Mouse (Mus musculus) midbrain, embryonic 16.5 days (tissue): Measurements from ENCODE around the gene Cacna1c. TPM values are rescaled to one million over a fixed set of nuclear protein-coding genes. Genes with fewer than 3 reads are reported as not detected.

Source experiments
- ATAC-seq: fragments of 200-750 bp; cut with Nextera tagmentation; 2 replicates; pipeline ENCODE4 v1.8.0; 2017; ENCODE audit warnings: moderate TSS enrichment
- H3K27ac ChIP-seq: fragments of 300-500 bp; sonication (generic); 2 replicates; pipeline ENCODE4 v1.5.1; 2014; ENCODE audit warnings: mild to moderate bottlenecking, low read length, mixed read lengths
- H3K27me3 ChIP-seq: fragments of 300-500 bp; sonication (generic); 2 replicates; pipeline ENCODE4 v1.6.1; 2014; ENCODE audit warnings: low read depth, low read length, mixed read lengths; ENCODE audit not compliant: control insufficient read depth, insufficient read depth
- H3K36me3 ChIP-seq: fragments of 300-500 bp; sonication (generic); 2 replicates; pipeline ENCODE4 v1.6.1; 2014; ENCODE audit warnings: mild to moderate bottlenecking, low read length, moderate library complexity, mixed read lengths; ENCODE audit not compliant: control insufficient read depth, insufficient read depth
- H3K4me1 ChIP-seq: fragments of 300-500 bp; sonication (generic); 2 replicates; pipeline ENCODE4 v1.6.1; 2014; ENCODE audit warnings: mild to moderate bottlenecking, low read length, mixed read lengths; ENCODE audit not compliant: control insufficient read depth, insufficient read depth
- H3K4me2 ChIP-seq: fragments of 300-500 bp; sonication (generic); 2 replicates; pipeline ENCODE4 v1.6.1; 2014; ENCODE audit warnings: mild to moderate bottlenecking, low read length, mixed read lengths
- H3K4me3 ChIP-seq: fragments of 300-500 bp; sonication (generic); 2 replicates; pipeline ENCODE4 v1.5.1; 2014; ENCODE audit warnings: low read depth, mild to moderate bottlenecking, low read length, moderate library complexity, mixed read lengths
- H3K9ac ChIP-seq: fragments of 300-500 bp; sonication (generic); 2 replicates; pipeline ENCODE4 v1.6.1; 2014; ENCODE audit warnings: low read depth, low read length, mixed read lengths
- H3K9me3 ChIP-seq: fragments of 300-500 bp; sonication (generic); replicated peaks from 2 replicates; pipeline ENCODE4 v1.6.1; 2014; ENCODE audit warnings: mild to moderate bottlenecking, low read length, mixed read lengths; ENCODE audit not compliant: control insufficient read depth, poor library complexity, severe bottlenecking
- WGBS: fragments of 180-500 bp; shearing (Covaris S2); extraction: QIAGEN DNeasy Blood & Tissue Kit; methylation state at CpG from one replicate; pipeline ENCODE4 v1.1.7; 2014; 5-methylcytosine and 5-hydroxymethylcytosine counted together
- polyA plus RNA-seq: library from polyadenylated mRNA; unstranded; fragments of >200 nt; fragmentation: Nextera tagmentation; extraction: Ambion mirVana; gene quantifications from 2 replicates; pipeline ENCODE4 v1.2.1, GENCODE M21; 2015

Cacna1c gene
- polyA plus RNA-seq, 1 experiment from 2014 or later: 8.1 TPM

GRCm38 (mm10) chr6:119113362-119113761, 82.9 kb downstream of the Cacna1c start:
- Histone ChIP-seq H3K27me3 (no peaks in the 10 kb centered on the region), H3K4me3 (no peak overlapping the region), H3K4me1 (peaks cover 4% of the 10 kb centered on the region), H3K27ac (no peak overlapping the region), H3K36me3 (no peaks in the 10 kb centered on the region), H3K9ac (no peak overlapping the region), H3K9me3 (no peaks in the 10 kb centered on the region), H3K4me2 (no peak overlapping the region)
- no peak for ATAC-seq
- 95% methylated on average over 4 of the region's 4 CpGs for WGBS

GRCm38 (mm10) chr6:119110369-119110768, 85.8 kb downstream of the Cacna1c start:
- Histone ChIP-seq H3K27ac (no peak overlapping the region), H3K4me3 (no peak overlapping the region), H3K4me2 (no peak overlapping the region), H3K9me3 (no peaks in the 10 kb centered on the region), H3K4me1 (peaks cover 17% of the 10 kb centered on the region), H3K36me3 (no peaks in the 10 kb centered on the region), H3K27me3 (no peaks in the 10 kb centered on the region), H3K9ac (no peak overlapping the region)
- WGBS: 85% methylated on average over 5 of the region's 5 CpGs
- no peak for ATAC-seq

GRCm38 (mm10) chr6:119108466-119109394, 87.5 kb downstream of the Cacna1c start:
- no peaks in the 10 kb centered on the region for H3K27me3 ChIP-seq
- H3K36me3 ChIP-seq: no peaks in the 10 kb centered on the region
- peaks cover 29% of the 10 kb centered on the region for H3K4me1 ChIP-seq
- no peaks in the 10 kb centered on the region for H3K9me3 ChIP-seq
- peak; percentile 85 for ATAC-seq
- WGBS: under 1% methylated on average over 51 of the region's 93 CpGs
- peak overlapping the region; percentile 91 for H3K4me2 ChIP-seq
- peak overlapping the region; percentile 93 for H3K27ac ChIP-seq
- peak overlapping the region; percentile 70 for H3K4me3 ChIP-seq
- peak overlapping the region; percentile 87 for H3K9ac ChIP-seq

GRCm38 (mm10) chr6:119107856-119108465, 88.3 kb downstream of the Cacna1c start:
- Histone ChIP-seq H3K27me3 (no peaks in the 10 kb centered on the region), H3K27ac (peak overlapping the region; percentile 93), H3K4me1 (peaks cover 37% of the 10 kb centered on the region), H3K9me3 (no peaks in the 10 kb centered on the region), H3K9ac (peak overlapping the region; percentile 87), H3K4me2 (peak overlapping the region; percentile 91), H3K4me3 (peak overlapping the region; percentile 70), H3K36me3 (no peaks in the 10 kb centered on the region)
- peak; percentile 16; the same call in 1 of the 2 replicates for ATAC-seq
- 0% methylated on average over 49 of the region's 58 CpGs for WGBS

GRCm38 (mm10) chr6:119107140-119107855, 88.9 kb downstream of the Cacna1c start:
- Histone ChIP-seq H3K27ac (peak overlapping the region; percentile 93), H3K4me3 (peak overlapping the region; percentile 70), H3K9ac (peak overlapping the region; percentile 87), H3K9me3 (no peaks in the 10 kb centered on the region), H3K4me1 (peaks cover 42% of the 10 kb centered on the region), H3K4me2 (peak overlapping the region; percentile 91), H3K36me3 (no peaks in the 10 kb centered on the region), H3K27me3 (no peaks in the 10 kb centered on the region)
- WGBS: under 1% methylated on average over 67 of the region's 69 CpGs
- ATAC-seq: no peak

- Histone ChIP-seq H3K27ac (peak overlapping the region; percentile 93; the same call in 1 of the 2 replicates), H3K4me3 (peak overlapping the region; percentile 70), H3K4me1 (peaks cover 42% of the 10 kb centered on the region), H3K27me3 (no peaks in the 10 kb centered on the region), H3K36me3 (no peaks in the 10 kb centered on the region), H3K9ac (peak overlapping the region; percentile 87), H3K9me3 (no peaks in the 10 kb centered on the region), H3K4me2 (peak overlapping the region; percentile 91)
- ATAC-seq: no peak
- 18% methylated on average over 7 of the region's 7 CpGs for WGBS
Measured at GRCm38 (mm10) chr6:119106726-119107125, 89.5 kb downstream of the Cacna1c start.

- peaks cover 42% of the 10 kb centered on the region for H3K4me1 ChIP-seq
- no peaks in the 10 kb centered on the region for H3K9me3 ChIP-seq
- H3K27ac ChIP-seq: no peak overlapping the region
- peak overlapping the region; percentile 91 for H3K4me2 ChIP-seq
- WGBS: 18% methylated on average over 11 of the region's 11 CpGs
- peak overlapping the region; percentile 87 for H3K9ac ChIP-seq
- H3K27me3 ChIP-seq: no peaks in the 10 kb centered on the region
- no peaks in the 10 kb centered on the region for H3K36me3 ChIP-seq
- no peak for ATAC-seq
- peak overlapping the region; percentile 70 for H3K4me3 ChIP-seq
Measured at GRCm38 (mm10) chr6:119105651-119106595, 90.3 kb downstream of the Cacna1c start.

- no peak overlapping the region for H3K4me3 ChIP-seq
- H3K4me2 ChIP-seq: peak overlapping the region; percentile 91; the same call in 1 of the 2 replicates
- H3K36me3 ChIP-seq: no peaks in the 10 kb centered on the region
- H3K4me1 ChIP-seq: peaks cover 38% of the 10 kb centered on the region
- no peak overlapping the region for H3K9ac ChIP-seq
- WGBS: 42% methylated on average over 8 of the region's 8 CpGs
- no peaks in the 10 kb centered on the region for H3K9me3 ChIP-seq
- no peak overlapping the region for H3K27ac ChIP-seq
- no peak for ATAC-seq
- no peaks in the 10 kb centered on the region for H3K27me3 ChIP-seq
Measured at GRCm38 (mm10) chr6:119104246-119104645, 92.0 kb downstream of the Cacna1c start.
